Mouse (Mus musculus) erythroid progenitor cell, adult 5-6 weeks (primary cell): ENCODE data around the gene Ocln. TPM values are rescaled to one million over a fixed set of nuclear protein-coding genes. Genes with fewer than 3 reads are reported as not detected.
A peak's percentile ranks its signal among the peaks of the same experiment; 100 is the strongest.

Experiments used
- ATAC-seq: replicated peaks from 2 replicates; pipeline ENCODE4 v1.8.0; 2016; ENCODE audit warnings: moderate number of reproducible peaks, mild to moderate bottlenecking, moderate TSS enrichment, inconsistent platforms; ENCODE audit not compliant: poor library complexity, low FRiP score, severe bottlenecking
- total RNA-seq, 2 experiments: library from RNA; stranded (forward) in 1 of 2; stranded (reverse) in 1 of 2; fragments of 150-400 nt in 1 of 2; fragments of 186-747, 209-891 nt in 1 of 2; gene quantifications; 2 replicates each; pipeline versions ENCODE4 v1.2.3 to v1.2.4; 2015 to 2017; ENCODE audit warnings: low replicate concordance in 2 of 2

Ocln gene
- total RNA-seq (2015; ENCODE audit: low replicate concordance), result not detected in 2 replicates
- total RNA-seq (2017; ENCODE audit: low replicate concordance), result not detected in 2 replicates

GRCm38 (mm10) chr13:100552369-100553041, at the start of gene Ocln:
TSS of gene Ocln (minus strand) at chr13:100552718.
- ATAC-seq, result 0 out of 2 replicates have a peak, but pooled peaks have one; percentile 30

- ATAC-seq, result no peak
Observed at GRCm38 (mm10) chr13:100601034-100601433, 48.5 kb upstream of the Ocln start.

GRCm38 (mm10) chr13:100600317-100600716, 47.8 kb upstream of the Ocln start:
- ATAC-seq, result no peak

GRCm38 (mm10) chr13:100597284-100597683, 44.8 kb upstream of the Ocln start:
- ATAC-seq, result no peak

- ATAC-seq, result no peak
Observed at GRCm38 (mm10) chr13:100595552-100595885, 43.0 kb upstream of the Ocln start.

GRCm38 (mm10) chr13:100594838-100595551, 42.5 kb upstream of the Ocln start:
- no peak for ATAC-seq

GRCm38 (mm10) chr13:100594041-100594792, 41.7 kb upstream of the Ocln start:
- ATAC-seq, result peak; percentile 90

- ATAC-seq, result peak; percentile 39; the same call in 1 of the 2 replicates
Observed at GRCm38 (mm10) chr13:100588646-100589045, 36.1 kb upstream of the Ocln start.

GRCm38 (mm10) chr13:100582144-100582543, 29.6 kb upstream of the Ocln start:
- ATAC-seq, result no peak

GRCm38 (mm10) chr13:100581701-100582100, 29.2 kb upstream of the Ocln start:
- ATAC-seq, result no peak

- ATAC-seq, result no peak
Observed at GRCm38 (mm10) chr13:100579951-100580350, 27.4 kb upstream of the Ocln start.

- ATAC-seq, result no peak
Observed at GRCm38 (mm10) chr13:100579220-100579619, 26.7 kb upstream of the Ocln start.

GRCm38 (mm10) chr13:100575950-100576349, 23.4 kb upstream of the Ocln start:
- no peak for ATAC-seq

- no peak for ATAC-seq
Observed at GRCm38 (mm10) chr13:100570713-100571112, 18.2 kb upstream of the Ocln start.

- ATAC-seq, result no peak
Observed at GRCm38 (mm10) chr13:100568359-100568758, 15.8 kb upstream of the Ocln start.

GRCm38 (mm10) chr13:100559449-100559848, 6.9 kb upstream of the Ocln start:
- ATAC-seq, result no peak

GRCm38 (mm10) chr13:100557011-100557410, 4.5 kb upstream of the Ocln start:
- ATAC-seq, result no peak

- no peak for ATAC-seq
Observed at GRCm38 (mm10) chr13:100553042-100553437, 522 bp upstream of the Ocln start.

- no peak for ATAC-seq
Observed at GRCm38 (mm10) chr13:100552009-100552368, 529 bp downstream of the Ocln start.

- ATAC-seq, result no peak; the same call in 1 of the 2 replicates
Observed at GRCm38 (mm10) chr13:100551371-100552008, 1.0 kb downstream of the Ocln start.
